Mouse (Mus musculus): ENCODE results near the gene Slfn9.
"Not testable (repeated sequence)": the region's sequence is repeated elsewhere in the genome, so short reads cannot be mapped to it uniquely, and the experiment has no call there.

Slfn9 gene

DNA sequence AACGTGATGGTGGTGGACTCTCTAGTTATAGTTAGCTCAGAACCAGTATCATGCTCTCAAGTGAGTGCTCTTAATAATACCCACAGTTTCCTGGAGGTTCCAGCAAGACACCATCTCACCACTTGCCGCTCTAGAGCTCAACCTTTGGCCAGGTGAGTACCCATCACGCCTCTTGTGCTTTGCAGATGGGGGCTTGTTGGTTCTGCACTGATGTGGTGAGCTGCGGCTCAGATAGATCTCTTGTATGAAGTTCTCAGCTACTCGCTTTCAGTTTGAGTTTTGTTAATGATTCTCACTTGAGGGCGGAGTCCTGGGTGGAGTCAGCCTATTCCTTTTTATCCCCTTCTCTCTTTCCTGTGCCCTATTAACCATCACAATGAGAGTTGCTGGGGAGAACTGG, 37.0 kb downstream of the Slfn9 start:
- DNase-seq = no peak

DNA sequence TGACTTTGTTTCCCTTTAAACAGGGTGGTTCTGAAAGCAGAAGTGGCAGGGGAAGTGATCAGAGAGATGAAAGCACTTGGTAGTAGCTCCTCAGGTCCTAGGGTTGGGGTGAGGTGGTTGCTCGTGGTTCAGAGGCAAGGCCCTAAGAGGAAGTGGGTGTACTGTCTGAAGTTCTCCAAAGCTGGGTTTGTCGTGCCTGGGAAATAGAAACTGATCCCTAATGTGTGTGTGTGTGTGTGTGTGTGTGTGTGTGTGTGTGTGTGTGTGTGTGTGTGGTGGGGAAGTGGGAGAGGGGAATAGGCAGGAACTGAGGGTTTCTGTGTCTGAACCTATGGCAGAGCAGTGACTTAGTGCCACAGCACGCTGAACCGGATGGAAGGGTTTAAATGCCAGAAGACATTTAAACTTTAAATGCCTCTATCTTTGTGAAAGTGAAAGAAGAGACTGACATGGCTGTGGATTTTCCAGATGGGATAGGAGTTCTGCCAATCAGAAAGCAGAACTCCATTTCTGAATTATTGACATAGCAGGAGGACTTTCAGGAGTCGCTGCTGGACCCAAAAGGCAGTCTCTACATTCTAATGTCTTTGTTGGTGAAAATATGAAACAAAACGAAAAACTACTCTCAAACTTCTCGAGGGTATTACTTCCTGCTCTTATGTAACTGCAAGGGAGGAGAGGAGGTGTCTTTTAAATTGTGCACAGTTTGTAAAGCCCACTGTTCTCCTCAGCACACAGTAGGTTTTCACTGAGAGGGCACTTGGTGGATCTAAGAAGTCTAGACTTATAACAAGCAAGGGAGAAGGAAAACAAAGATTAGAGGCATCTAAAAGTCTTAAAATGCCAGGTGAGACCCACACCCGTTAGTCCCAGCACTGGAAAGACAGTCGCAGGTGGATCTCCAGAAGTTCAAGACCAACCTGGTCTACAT, 38.8 kb downstream of the Slfn9 start:
- DNase-seq = no peak

DNA sequence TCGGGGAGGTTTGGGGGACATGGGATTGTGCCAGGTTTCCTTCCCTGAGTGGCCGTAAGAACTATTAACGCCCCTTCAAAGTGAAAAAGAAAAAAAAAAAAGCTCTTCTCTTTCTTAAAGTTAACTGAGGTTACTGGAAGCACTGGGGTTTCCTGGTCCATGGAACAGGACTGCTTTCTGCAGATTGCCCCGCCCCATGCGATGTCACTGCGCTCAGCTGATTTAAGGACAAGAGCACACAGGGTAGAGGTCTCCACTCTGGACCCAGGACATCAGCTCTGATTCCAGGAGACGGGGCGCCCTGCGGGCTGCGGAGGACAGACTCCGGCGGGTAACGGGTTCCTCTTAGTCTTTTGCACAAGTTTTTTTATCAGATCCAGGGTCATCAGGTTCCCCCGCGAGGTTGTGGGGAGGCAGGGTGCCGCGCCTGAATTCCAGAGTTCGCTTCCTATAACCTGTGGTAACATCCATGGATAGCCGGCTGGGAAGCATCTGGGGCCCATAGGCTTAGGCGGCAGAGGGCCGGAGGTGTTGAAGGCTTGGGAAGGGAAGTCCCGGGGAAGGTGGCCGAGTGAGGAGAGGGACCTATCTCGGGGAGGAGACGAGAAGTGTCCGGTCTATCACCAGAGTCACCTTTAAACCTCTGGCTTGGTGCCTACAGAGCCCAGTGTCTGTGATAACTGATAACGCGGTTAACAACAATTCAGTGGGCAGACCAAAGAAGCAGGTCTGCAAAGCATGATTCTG, 39.6 kb downstream of the Slfn9 start:
- DNase-seq = peak; percentile 79

DNA sequence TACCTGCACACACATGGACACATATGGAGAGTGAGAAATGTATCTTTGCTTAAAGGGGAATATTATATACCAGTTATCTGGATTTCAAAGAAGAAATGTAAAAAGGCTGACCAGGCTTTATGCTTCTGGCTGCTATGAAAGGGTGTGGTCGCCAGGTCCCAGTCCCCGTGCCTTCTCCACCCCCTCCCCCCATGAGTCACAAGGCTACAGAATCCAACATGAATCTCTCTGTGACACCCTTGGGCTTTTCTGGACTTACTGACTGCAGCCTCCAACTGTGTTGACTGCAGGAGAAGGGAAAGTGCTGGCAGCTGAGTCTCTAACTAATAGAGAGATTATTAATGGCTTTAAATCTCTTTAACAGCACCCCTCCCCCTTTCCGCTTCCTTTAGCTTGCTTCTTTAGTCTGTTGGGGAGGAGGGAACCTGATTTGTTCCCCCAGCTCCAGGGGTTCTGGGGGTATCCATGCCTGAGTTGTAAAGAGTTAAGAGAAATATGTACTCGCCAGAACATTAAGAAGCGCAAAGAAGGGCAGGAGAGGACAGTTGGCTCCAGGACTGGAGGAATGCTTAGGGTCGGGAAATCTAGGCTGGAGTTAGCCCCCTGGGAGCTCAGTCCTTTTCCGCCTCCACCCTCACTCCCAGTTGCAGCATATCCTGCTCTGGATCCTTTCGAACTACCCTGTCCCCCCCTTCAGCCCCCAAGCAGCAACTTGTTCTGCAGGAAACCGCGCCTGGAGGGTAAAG, 40.7 kb downstream of the Slfn9 start, which contains the start of gene Slfn5:
Slfn5 (plus strand) TSS at position 614 of the 746 bp plus-strand sequence.
- peak; percentile 72 for DNase-seq

DNA sequence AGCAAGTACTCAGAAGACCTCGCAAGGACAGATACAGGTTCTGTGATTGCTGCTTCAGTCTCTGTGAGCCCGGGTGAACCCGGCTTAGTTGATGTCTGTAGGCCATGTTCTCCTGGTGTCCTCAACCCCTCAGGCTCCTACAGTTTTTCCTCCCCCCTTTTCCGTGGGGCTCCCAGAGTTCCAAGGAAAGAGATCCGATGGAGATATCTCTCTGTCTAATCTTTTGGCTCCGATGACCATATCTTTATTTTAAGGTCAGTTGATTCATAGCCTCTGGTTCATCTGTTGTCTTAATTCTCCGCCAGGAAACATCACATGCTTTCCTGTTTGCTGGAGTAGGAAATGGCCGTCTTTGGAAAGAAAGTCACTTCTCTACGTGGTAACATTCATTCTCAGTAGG, 42.6 kb downstream of the Slfn9 start:
- DNase-seq = peak; percentile 40

DNA sequence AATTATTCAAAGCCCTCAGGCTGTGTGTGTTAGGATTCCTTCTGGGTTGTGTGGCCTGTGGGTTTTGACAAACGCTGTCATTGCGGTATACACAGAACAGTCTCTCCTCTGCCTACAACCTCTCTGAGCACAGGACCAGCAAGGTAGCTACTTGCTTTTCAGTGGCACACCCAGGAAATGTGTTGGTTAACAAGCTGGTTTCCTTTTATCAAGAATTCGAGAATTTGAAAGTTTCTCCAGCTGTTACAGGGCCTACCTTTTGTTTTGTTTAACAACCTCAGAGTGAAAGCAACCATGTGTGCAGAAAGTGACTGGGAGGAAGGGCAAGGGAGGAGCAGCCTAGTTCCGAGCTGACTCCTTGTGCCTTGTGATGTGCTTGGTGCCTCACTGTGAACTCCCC, 44.2 kb downstream of the Slfn9 start:
- DNase-seq = no peak

DNA sequence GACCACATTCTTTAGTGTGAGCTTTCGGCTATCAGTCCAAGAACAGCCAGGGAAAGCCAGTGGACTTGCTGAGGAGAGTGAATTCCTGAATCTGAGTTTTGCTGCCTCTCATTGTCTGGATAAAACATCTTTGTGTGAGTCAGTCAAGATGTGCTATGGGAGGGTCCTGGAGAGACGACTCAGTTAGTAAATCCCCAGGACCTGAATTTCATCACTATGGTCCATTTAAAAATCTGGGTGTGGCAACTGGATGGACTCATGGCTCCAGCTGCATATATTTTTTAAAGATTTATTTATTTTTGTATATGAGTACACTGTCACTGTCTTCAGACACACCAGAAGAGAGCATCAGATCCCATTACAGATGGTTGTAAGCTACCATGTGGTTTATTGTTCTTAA, 46.0 kb downstream of the Slfn9 start:
- DNase-seq = no peak

DNA sequence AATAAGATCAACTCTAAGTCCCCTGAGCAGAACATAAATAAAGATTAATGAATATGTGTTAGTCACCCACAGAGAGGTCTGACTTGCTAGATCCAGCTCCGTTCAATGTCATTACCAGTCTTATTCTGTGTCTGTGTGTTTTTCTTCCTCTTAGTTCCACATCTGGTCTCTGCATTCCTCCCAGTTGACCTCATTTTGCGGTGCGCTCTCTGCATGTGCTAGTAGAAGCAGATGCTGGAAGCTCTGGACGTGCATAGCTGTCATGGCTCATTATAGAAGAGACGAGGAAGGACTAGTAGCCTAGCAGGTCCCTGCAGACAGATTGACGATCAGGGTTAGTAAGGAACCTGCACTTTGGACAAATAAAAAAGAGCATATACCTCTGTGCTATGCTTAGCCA, 48.3 kb downstream of the Slfn9 start:
- DNase-seq = no peak

DNA sequence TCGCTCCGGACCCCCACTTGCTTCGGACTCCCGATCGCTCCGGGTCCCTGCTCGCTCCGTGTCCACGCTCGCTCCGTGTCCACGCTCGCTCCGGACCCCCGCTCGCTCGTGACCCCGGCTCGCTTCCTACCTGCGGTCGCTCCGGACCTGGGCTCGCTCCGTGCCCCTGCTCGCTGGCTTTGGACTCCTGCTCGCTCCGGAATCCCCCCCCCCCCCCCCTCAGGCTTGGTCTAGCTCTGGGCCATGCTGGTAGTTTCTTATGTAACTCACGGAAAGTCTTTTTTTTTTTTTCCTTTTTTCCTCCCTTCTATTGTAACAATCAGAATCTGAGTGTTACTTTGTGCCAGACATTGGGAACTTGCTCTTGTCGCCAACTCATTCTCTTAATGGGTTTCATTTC, 58.4 kb downstream of the Slfn9 start:
- DNase-seq = no peak

DNA sequence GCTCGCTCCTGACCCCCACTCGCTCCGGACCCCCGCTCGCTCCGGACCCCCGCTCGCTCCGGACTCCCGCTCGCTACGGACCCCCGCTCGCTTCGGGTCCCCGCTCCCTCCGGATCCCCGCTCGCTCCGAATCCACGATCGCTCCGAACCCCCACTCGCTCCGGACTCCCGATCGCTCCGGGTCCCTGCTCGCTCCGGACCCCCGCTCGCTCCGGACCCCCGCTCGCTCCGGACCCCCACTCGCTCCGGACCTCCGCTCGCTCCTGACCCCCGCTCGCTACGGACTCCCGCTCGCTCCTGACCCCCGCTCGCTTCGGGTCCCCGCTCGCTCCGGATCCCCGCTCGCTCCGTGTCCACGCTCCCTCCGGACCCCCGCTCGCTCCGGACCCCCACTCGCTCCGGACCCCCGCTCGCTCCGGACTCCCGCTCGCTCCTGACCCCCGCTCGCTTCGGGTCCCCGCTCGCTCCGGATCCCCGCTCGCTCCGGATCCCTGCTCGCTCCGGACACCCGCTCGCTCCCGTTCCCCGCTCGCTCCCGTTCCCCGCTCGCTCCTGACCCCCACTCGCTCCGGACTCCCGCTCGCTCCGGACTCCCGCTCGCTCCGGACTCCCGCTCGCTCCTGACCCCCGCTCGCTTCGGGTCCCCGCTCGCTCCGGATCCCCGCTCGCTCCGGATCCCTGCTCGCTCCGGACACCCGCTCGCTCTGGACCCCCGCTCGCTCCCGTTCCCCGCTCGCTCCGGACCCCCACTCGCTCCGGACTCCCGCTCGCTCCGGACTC, 59.8 kb downstream of the Slfn9 start:
- not testable (repeated sequence) for DNase-seq

DNA sequence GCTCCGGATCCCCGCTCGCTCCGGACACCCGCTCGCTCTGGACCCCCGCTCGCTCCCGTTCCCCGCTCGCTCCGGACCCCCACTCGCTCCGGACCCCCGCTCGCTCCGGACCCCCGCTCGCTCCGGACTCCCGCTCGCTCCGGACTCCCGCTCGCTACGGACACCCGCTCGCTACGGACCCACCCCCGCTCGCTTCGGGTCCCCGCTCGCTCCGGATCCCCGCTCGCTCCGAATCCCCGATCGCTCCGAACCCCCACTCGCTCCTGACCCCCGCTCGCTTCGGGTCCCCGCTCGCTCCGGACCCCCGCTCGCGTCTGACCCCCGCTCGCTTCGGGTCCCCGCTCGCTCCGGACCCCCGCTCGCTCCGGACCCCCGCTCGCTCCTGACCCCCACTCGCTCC, 60.5 kb downstream of the Slfn9 start:
- DNase-seq = not testable (repeated sequence)

DNA sequence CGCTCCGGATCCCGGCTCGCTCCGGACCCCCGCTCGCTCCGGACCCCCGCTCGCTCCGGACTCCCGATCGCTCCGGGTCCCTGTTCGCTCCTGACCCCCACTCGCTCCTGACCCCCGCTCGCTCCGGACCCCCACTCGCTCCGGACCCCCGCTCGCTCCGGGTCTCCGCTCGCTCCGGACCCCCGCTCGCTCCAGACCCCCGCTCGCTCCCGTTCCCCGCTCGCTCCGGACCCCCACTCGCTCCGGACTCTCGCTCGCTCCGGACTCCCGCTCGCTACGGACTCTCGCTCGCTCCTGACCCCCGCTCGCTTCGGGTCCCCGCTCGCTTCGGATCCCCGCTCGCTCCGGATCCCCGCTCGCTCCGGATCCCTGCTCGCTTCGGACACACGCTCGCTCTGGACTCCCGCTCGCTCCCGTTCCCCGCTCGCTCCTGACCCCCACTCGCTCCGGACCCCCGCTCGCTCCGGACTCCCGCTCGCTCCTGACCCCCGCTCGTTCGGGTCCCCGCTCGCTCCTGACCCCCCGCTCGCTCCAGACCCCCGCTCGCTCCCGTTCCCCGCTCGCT, 61.2 kb downstream of the Slfn9 start:
- DNase-seq = not testable (repeated sequence)

DNA sequence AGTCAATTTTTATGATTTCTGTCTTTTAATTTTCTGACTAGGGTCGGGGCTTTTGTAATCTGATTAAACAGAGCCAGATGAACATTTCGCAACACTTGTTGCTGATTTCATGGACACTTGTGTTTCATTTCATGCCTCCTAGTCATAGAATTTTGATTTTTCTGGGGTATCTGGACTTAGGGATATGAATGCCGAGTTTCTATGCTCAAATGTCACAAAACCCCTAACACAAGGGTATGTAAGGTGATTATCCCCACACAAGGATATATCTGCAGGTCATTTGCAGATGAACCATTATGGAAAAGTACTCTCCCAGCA, 62.0 kb downstream of the Slfn9 start:
- no peak for DNase-seq

DNA sequence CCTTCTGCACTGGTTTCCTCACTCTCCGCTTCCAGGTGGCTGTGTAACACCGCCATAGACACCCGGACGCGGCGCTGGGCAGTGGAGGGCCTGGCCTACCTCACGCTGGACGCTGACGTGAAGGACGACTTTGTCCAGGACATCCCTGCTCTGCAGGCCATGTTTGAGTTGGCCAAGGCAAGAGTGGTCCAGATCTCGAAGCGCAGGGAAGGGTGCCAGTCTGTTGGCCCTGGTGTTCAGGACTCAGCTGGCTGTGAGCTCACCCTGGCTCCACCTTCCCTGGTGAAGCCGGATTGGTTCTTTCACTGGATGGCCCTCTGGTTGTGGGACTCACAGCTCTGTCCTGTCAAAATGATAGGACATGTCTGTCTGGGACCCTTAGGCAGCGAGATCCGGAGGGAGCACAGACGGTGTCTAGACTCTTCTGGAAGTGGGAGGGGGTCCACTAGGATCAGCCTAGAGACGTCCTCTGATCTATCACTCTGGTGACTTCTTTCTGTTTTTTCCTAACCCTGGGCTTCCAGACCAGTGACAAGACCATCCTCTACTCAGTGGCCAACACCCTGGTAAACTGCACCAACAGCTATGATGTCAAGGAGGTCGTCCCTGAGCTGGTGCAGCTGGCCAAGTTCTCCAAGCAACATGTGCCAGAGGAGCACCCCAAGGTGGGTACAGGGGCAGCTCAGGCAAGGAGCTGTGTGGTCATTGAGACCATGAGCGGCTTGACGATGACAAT, 62.6 kb downstream of the Slfn9 start:
- DNase-seq = no peak
